9 mouse cellular contexts compared by ENCODE assay signal in genomic region chr6:120483211-120483626, GRCm38 (mm10). TPM values are rescaled to one million over a fixed set of nuclear protein-coding genes. Genes with fewer than 3 reads are reported as not detected.
DNase-seq lines count a peak whose midpoint lies in the region; ATAC-seq lines count a peak whose summit lies in the region.
"Had no signal": no experiment of that assay in that cellular context is flagged by ENCODE, and none has a peak within 500 bp of the region (broad histone marks: within the 10 kb centered on the region; RNA-seq: fewer than 3 reads in every experiment).

No protein-coding gene starts in this region.

- WGBS in neural tube, embryonic 12.5 days = 37% methylated on average over 8 of the region's 8 CpGs
- WGBS in lung, embryonic 15.5 days = 22% methylated on average over 8 of the region's 8 CpGs

- no peaks in the 10 kb centered on the region for H3K4me1 ChIP-seq in neural tube, embryonic 12.5 days
- peaks cover 8% of the 10 kb centered on the region for H3K4me1 ChIP-seq in lung, embryonic 15.5 days

- H3K9me3 ChIP-seq in neural tube, embryonic 12.5 days = no peaks in the 10 kb centered on the region
- H3K9me3 ChIP-seq in lung, embryonic 15.5 days = no peaks in the 10 kb centered on the region
- H3K9me3 ChIP-seq: limb, embryonic 13.5 days had no signal

- intact Hi-C loops in gastrocnemius, postnatal 14 days (cut with DNase I; ENCODE audit: low total_unique reads) = no loop called here

- peak; percentile 39 for ATAC-seq in neural tube, embryonic 12.5 days (ENCODE audit: low FRiP score, low read depth)
- ATAC-seq in lung, embryonic 15.5 days (ENCODE audit: borderline replicate concordance, extremely low read depth, low FRiP score, low TSS enrichment) = peak; percentile 38

- H3K27ac ChIP-seq in neural tube, embryonic 12.5 days = no peak overlapping the region
- no peak overlapping the region for H3K27ac ChIP-seq in lung, embryonic 15.5 days
- H3K27ac ChIP-seq: limb, embryonic 13.5 days had no signal

- no peaks in the 10 kb centered on the region for H3K27me3 ChIP-seq in neural tube, embryonic 12.5 days (replicated peaks)
- H3K27me3 ChIP-seq in lung, embryonic 15.5 days = no peaks in the 10 kb centered on the region
- H3K27me3 ChIP-seq: limb, embryonic 13.5 days had no signal

- DNase-seq in adrenal gland, adult 18-20 months (ENCODE audit: low spot score in 2 of 2) = peak; percentile 43 to 54
- DNase-seq in adrenal gland, adult 8-10 months = no peak
- no peak for DNase-seq in neural tube, embryonic 10.5 days (ENCODE audit: extremely low spot score, low spot score)
- DNase-seq in gastrocnemius, postnatal 14 days = peak; percentile 51
- peak; percentile 67 for DNase-seq in kidney, postnatal 10 days
- peak; percentile 50 to 80 for DNase-seq in spleen, postnatal 10 days (ENCODE audit: low spot score in 2 of 2)

- peaks cover 26% of the 10 kb centered on the region for H3K36me3 ChIP-seq in neural tube, embryonic 12.5 days
- H3K36me3 ChIP-seq in lung, embryonic 15.5 days = peaks cover 5% of the 10 kb centered on the region; the same call in 1 of the 2 replicates

- H3K4me3 ChIP-seq in neural tube, embryonic 12.5 days = no peak overlapping the region
- no peak overlapping the region for H3K4me3 ChIP-seq in lung, embryonic 15.5 days
- H3K4me3 ChIP-seq: limb, embryonic 13.5 days had no signal

- no peak overlapping the region for H3K4me2 ChIP-seq in neural tube, embryonic 12.5 days (replicated peaks)
- H3K4me2 ChIP-seq in lung, embryonic 15.5 days = peak overlapping the region; percentile 36; the same call in 1 of the 2 replicates
- H3K4me2 ChIP-seq: limb, embryonic 13.5 days had no signal

- no peak overlapping the region for H3K9ac ChIP-seq in neural tube, embryonic 12.5 days
- no peak overlapping the region for H3K9ac ChIP-seq in lung, embryonic 15.5 days
- H3K9ac ChIP-seq: limb, embryonic 13.5 days had no signal

RNA-seq across cellular contexts. Expression of gene Tmem121b, which starts 10.4 kb away (rescaled TPM):
- under 1 TPM in 1 of 2 experiments, not detected in 1; 0.10 TPM for total RNA-seq in adrenal gland, adult 18-20 months (2021)
- total RNA-seq in adrenal gland, adult 8-10 months (2022) = under 1 TPM in 3 of 4 experiments, not detected in 1; 0.07 to 0.12 (median 0.08) TPM
- polyA plus RNA-seq in neural tube, embryonic 12.5 days (2016; fragmentation: Nextera tagmentation; extraction: Ambion mirVana) = 2.5 and 3.2 TPM in 2 replicates
- under 1 TPM in 1 of 2 experiments, not detected in 1; 0.04 TPM for total RNA-seq in gastrocnemius, postnatal 14 days (2021)
- 0.17 and 0.20 TPM in 2 replicates for polyA plus RNA-seq in lung, embryonic 15.5 days (2015; fragmentation: Nextera tagmentation; extraction: Ambion mirVana)

RNA-seq across cellular contexts. Expression of gene Il17ra, which starts 20.2 kb away (rescaled TPM):
- total RNA-seq in adrenal gland, adult 18-20 months (2021) = 10 to 100 TPM in 1 of 2 experiments, 1 to 10 TPM in 1; 8.5 to 10.3 TPM
- total RNA-seq in adrenal gland, adult 8-10 months (2022) = 10 to 100 TPM; 12.9 to 14.8 (median 13.4) TPM
- 10.4 and 12.8 TPM in 2 replicates for polyA plus RNA-seq in neural tube, embryonic 12.5 days (2016; fragmentation: Nextera tagmentation; extraction: Ambion mirVana)
- total RNA-seq in gastrocnemius, postnatal 14 days (2021) = 1 to 10 TPM; 2.1 to 3.3 TPM
- 6.4 and 7.2 TPM in 2 replicates for polyA plus RNA-seq in lung, embryonic 15.5 days (2015; fragmentation: Nextera tagmentation; extraction: Ambion mirVana)

RNA-seq across cellular contexts. Expression of gene Hdhd5, which starts 47.9 kb away (rescaled TPM):
- 10 to 100 TPM; 24.3 to 33.6 TPM for total RNA-seq in adrenal gland, adult 18-20 months (2021)
- 10 to 100 TPM; 35.7 to 48.0 (median 40.7) TPM for total RNA-seq in adrenal gland, adult 8-10 months (2022)
- polyA plus RNA-seq in neural tube, embryonic 12.5 days (2016; fragmentation: Nextera tagmentation; extraction: Ambion mirVana) = 19.9 and 23.6 TPM in 2 replicates
- total RNA-seq in gastrocnemius, postnatal 14 days (2021) = 10 to 100 TPM; 21.0 to 25.2 TPM
- 16.7 and 17.3 TPM in 2 replicates for polyA plus RNA-seq in lung, embryonic 15.5 days (2015; fragmentation: Nextera tagmentation; extraction: Ambion mirVana)

Comparison
In these comparisons a context has a peak if more than half of its experiments do, and no peak if none do; other contexts are left out.
1. DNase-seq: peak in adrenal gland, adult 18-20 months (2 of 2), gastrocnemius, postnatal 14 days (single experiment), kidney, postnatal 10 days (single experiment) and spleen, postnatal 10 days (2 of 2); none in adrenal gland, adult 8-10 months (single experiment) and neural tube, embryonic 10.5 days (single experiment).